Mouse (Mus musculus) neural tube, embryonic 11.5 days (tissue): ENCODE data around the gene Ppp2r5c. TPM values are rescaled to one million over a fixed set of nuclear protein-coding genes. Genes with fewer than 3 reads are reported as not detected.

Experiments
- ATAC-seq: fragments of 200-750 bp; cut with Nextera tagmentation; 2 replicates; pipeline ENCODE4 v1.8.0; 2017; ENCODE audit warnings: moderate number of reproducible peaks, mild to moderate bottlenecking, moderate TSS enrichment, moderate library complexity; ENCODE audit not compliant: insufficient read depth, low FRiP score, low TSS enrichment
- DNase-seq: peaks from one replicate; pipeline ENCODE4 v3.0.0-alpha.2; 2015; ENCODE audit warnings: low spot score
- H3K27ac ChIP-seq: fragments of 300-500 bp; sonication (generic); 2 replicates; pipeline ENCODE4 v1.5.1; 2014; ENCODE audit warnings: low read depth, mild to moderate bottlenecking, low read length
- H3K27me3 ChIP-seq: fragments of 300-500 bp; sonication (generic); 2 replicates; pipeline ENCODE4 v1.6.1; 2014; ENCODE audit warnings: mild to moderate bottlenecking, low read length, mixed read lengths; ENCODE audit not compliant: control insufficient read depth, insufficient read depth
- H3K36me3 ChIP-seq: fragments of 300-500 bp; sonication (generic); 2 replicates; pipeline ENCODE4 v1.6.1; 2014; ENCODE audit warnings: mild to moderate bottlenecking, low read length, moderate library complexity, mixed read lengths; ENCODE audit not compliant: control insufficient read depth, insufficient read depth
- H3K4me1 ChIP-seq: fragments of 300-500 bp; sonication (generic); 2 replicates; pipeline ENCODE4 v1.6.1; 2014; ENCODE audit warnings: low read length, mixed read lengths; ENCODE audit not compliant: control insufficient read depth, insufficient read depth
- H3K4me2 ChIP-seq: fragments of 300-500 bp; sonication (generic); 2 replicates; pipeline ENCODE4 v1.6.1; 2014; ENCODE audit warnings: low read depth, mild to moderate bottlenecking, moderate library complexity
- H3K4me3 ChIP-seq: fragments of 300-500 bp; sonication (generic); 2 replicates; pipeline ENCODE4 v1.5.1; 2014; ENCODE audit warnings: low read depth, low read length
- H3K9ac ChIP-seq: fragments of 300-500 bp; sonication (generic); 2 replicates; pipeline ENCODE4 v1.6.1; 2014; ENCODE audit warnings: mild to moderate bottlenecking, low read length
- H3K9me3 ChIP-seq: fragments of 300-500 bp; sonication (generic); 2 replicates; pipeline ENCODE4 v1.6.1; 2016; ENCODE audit warnings: low read length; ENCODE audit not compliant: control insufficient read depth
- WGBS: fragments of 180-500 bp; shearing (Covaris S2); extraction: QIAGEN DNeasy Blood & Tissue Kit; methylation state at CpG from one replicate; pipeline ENCODE4 v1.1.7; 2014; 5-methylcytosine and 5-hydroxymethylcytosine counted together
- polyA plus RNA-seq: library from polyadenylated mRNA; unstranded; fragments of >200 nt; fragmentation: Nextera tagmentation; extraction: Ambion mirVana; gene quantifications from 2 replicates; pipeline ENCODE4 v1.2.1, GENCODE M21; 2014

Ppp2r5c gene
- polyA plus RNA-seq, 1 experiment from 2014 or later: 170 TPM

- no peaks in the 10 kb centered on the region for H3K9me3 ChIP-seq
- H3K4me2 ChIP-seq: no peak overlapping the region
- H3K4me1 ChIP-seq: no peaks in the 10 kb centered on the region
- WGBS: 83% methylated on average over 9 of the region's 9 CpGs
- H3K9ac ChIP-seq: no peak overlapping the region
- no peak overlapping the region for H3K27ac ChIP-seq
- H3K36me3 ChIP-seq: no peaks in the 10 kb centered on the region
- H3K27me3 ChIP-seq: no peaks in the 10 kb centered on the region
- H3K4me3 ChIP-seq: no peak overlapping the region
- ATAC-seq (no peak), DNase-seq (no peak)
Observed at GRCm38 (mm10) chr12:110478601-110479008, 31.7 kb downstream of the Ppp2r5c start.

GRCm38 (mm10) chr12:110479268-110479667, 32.3 kb downstream of the Ppp2r5c start:
- 89% methylated on average over 12 of the region's 12 CpGs for WGBS
- ATAC-seq: no peak

GRCm38 (mm10) chr12:110480701-110481100, 33.8 kb downstream of the Ppp2r5c start:
- H3K9me3 ChIP-seq: no peaks in the 10 kb centered on the region
- no peak for ATAC-seq
- no peaks in the 10 kb centered on the region for H3K27me3 ChIP-seq
- H3K4me3 ChIP-seq: no peak overlapping the region
- peaks cover 4% of the 10 kb centered on the region; the same call in 1 of the 2 replicates for H3K4me1 ChIP-seq
- no peak for DNase-seq
- 87% methylated on average over 4 of the region's 4 CpGs for WGBS
- H3K9ac ChIP-seq: no peak overlapping the region
- no peak overlapping the region for H3K4me2 ChIP-seq
- H3K36me3 ChIP-seq: no peaks in the 10 kb centered on the region
- no peak overlapping the region for H3K27ac ChIP-seq

More at GRCm38 (mm10) chr12:110479268-110479667, 32.3 kb downstream of the Ppp2r5c start:
- Histone ChIP-seq H3K4me2 (no peak overlapping the region), H3K27me3 (no peaks in the 10 kb centered on the region), H3K4me3 (no peak overlapping the region), H3K4me1 (no peaks in the 10 kb centered on the region), H3K36me3 (no peaks in the 10 kb centered on the region), H3K27ac (no peak overlapping the region), H3K9ac (no peak overlapping the region), H3K9me3 (no peaks in the 10 kb centered on the region)
- DNase-seq: no peak

- H3K9ac ChIP-seq: no peak overlapping the region
- DNase-seq: no peak
- H3K4me1 ChIP-seq: peaks cover 18% of the 10 kb centered on the region
- 38% methylated on average over 6 of the region's 6 CpGs for WGBS
- H3K27me3 ChIP-seq: no peaks in the 10 kb centered on the region
- no peak overlapping the region for H3K27ac ChIP-seq
- H3K4me3 ChIP-seq: no peak overlapping the region
- H3K36me3 ChIP-seq: no peaks in the 10 kb centered on the region
- no peaks in the 10 kb centered on the region for H3K9me3 ChIP-seq
- no peak overlapping the region for H3K4me2 ChIP-seq
- no peak for ATAC-seq
Observed at GRCm38 (mm10) chr12:110483761-110484160, 36.8 kb downstream of the Ppp2r5c start.

- peak overlapping the region; percentile 75 for H3K9ac ChIP-seq
- WGBS: 2% methylated on average over 17 of the region's 17 CpGs
- H3K4me2 ChIP-seq: peak overlapping the region; percentile 75
- peak overlapping the region; percentile 98 for H3K27ac ChIP-seq
- no peaks in the 10 kb centered on the region for H3K36me3 ChIP-seq
- H3K4me1 ChIP-seq: peaks cover 18% of the 10 kb centered on the region
- DNase-seq (peak; percentile 23), ATAC-seq (peak; percentile 35)
- H3K27me3 ChIP-seq: no peaks in the 10 kb centered on the region
- H3K9me3 ChIP-seq: no peaks in the 10 kb centered on the region
- peak overlapping the region; percentile 68 for H3K4me3 ChIP-seq
Observed at GRCm38 (mm10) chr12:110484824-110485584, 38.1 kb downstream of the Ppp2r5c start.

- Histone ChIP-seq H3K9me3 (no peaks in the 10 kb centered on the region), H3K27me3 (no peaks in the 10 kb centered on the region), H3K4me2 (peak overlapping the region; percentile 76), H3K4me3 (peak overlapping the region; percentile 68), H3K9ac (peak overlapping the region; percentile 75), H3K4me1 (peaks cover 18% of the 10 kb centered on the region), H3K36me3 (no peaks in the 10 kb centered on the region), H3K27ac (peak overlapping the region; percentile 98)
- ATAC-seq: peak; percentile 84
- DNase-seq: peak; percentile 84
- under 1% methylated on average over 27 of the region's 27 CpGs for WGBS
Observed at GRCm38 (mm10) chr12:110485585-110486331, 38.8 kb downstream of the Ppp2r5c start.

GRCm38 (mm10) chr12:110486852-110487251, 39.9 kb downstream of the Ppp2r5c start:
- DNase-seq: no peak
- WGBS: 94% methylated on average over 5 of the region's 5 CpGs
- peak overlapping the region; percentile 76 for H3K4me2 ChIP-seq
- peak overlapping the region; percentile 68 for H3K4me3 ChIP-seq
- peak overlapping the region; percentile 75 for H3K9ac ChIP-seq
- H3K9me3 ChIP-seq: no peaks in the 10 kb centered on the region
- no peaks in the 10 kb centered on the region for H3K27me3 ChIP-seq
- no peaks in the 10 kb centered on the region for H3K36me3 ChIP-seq
- no peak overlapping the region for H3K27ac ChIP-seq
- no peak for ATAC-seq
- H3K4me1 ChIP-seq: peaks cover 18% of the 10 kb centered on the region

- Histone ChIP-seq H3K4me3 (no peak overlapping the region), H3K4me2 (no peak overlapping the region), H3K27ac (no peak overlapping the region)
Observed at GRCm38 (mm10) chr12:110488031-110488430, 41.1 kb downstream of the Ppp2r5c start.

More at GRCm38 (mm10) chr12:110488031-110488430, 41.1 kb downstream of the Ppp2r5c start:
- Histone ChIP-seq H3K27me3 (no peaks in the 10 kb centered on the region), H3K9ac (no peak overlapping the region), H3K4me1 (peaks cover 18% of the 10 kb centered on the region), H3K36me3 (no peaks in the 10 kb centered on the region), H3K9me3 (no peaks in the 10 kb centered on the region)
- DNase-seq (no peak), ATAC-seq (no peak)
- WGBS: 71% methylated on average over 9 of the region's 9 CpGs
